Mouse (Mus musculus): ENCODE results near the gene Ggta1.

GRCm38 (mm10) chr2:35412246-35412645, 50.8 kb downstream of the Ggta1 start:
- TF ChIP-seq CTCF (IDR thresholded peaks at IDR 0.05; ENCODE audit: insufficient read depth, low read depth, low read length) (no peak), POLR2A (IDR thresholded peaks at IDR 0.05; ENCODE audit: insufficient read depth, low read depth, low read length) (no peak)
